Mouse (Mus musculus): Measurements from ENCODE around the gene Eefsec. TPM values are rescaled to one million over a fixed set of nuclear protein-coding genes. Genes with fewer than 3 reads are reported as not detected.
A peak's percentile ranks its signal among the peaks of the same experiment; 100 is the strongest.

Eefsec gene
- polyA plus RNA-seq, 1 experiment from 2014 or later, result 49.5 TPM

- H3K9me3 ChIP-seq (ENCODE audit: control insufficient read depth, low read depth, low read length), result no peaks in the 10 kb centered on the region
- no peaks in the 10 kb centered on the region for H3K27me3 ChIP-seq (ENCODE audit: control insufficient read depth, insufficient read depth, low read length)
- H3K36me3 ChIP-seq (ENCODE audit: control insufficient read depth, insufficient read depth, low read length), result no peaks in the 10 kb centered on the region
- H3K4me2 ChIP-seq (replicated peaks; ENCODE audit: low read depth, low read length), result no peak overlapping the region
- ATAC-seq (ENCODE audit: insufficient number of reproducible peaks, insufficient read depth, low FRiP score, low read depth), result no peak
- no peak overlapping the region for H3K4me3 ChIP-seq (ENCODE audit: low read depth, low read length)
- H3K4me1 ChIP-seq (ENCODE audit: control insufficient read depth, insufficient read depth, low read length), result peaks cover 14% of the 10 kb centered on the region
- H3K27ac ChIP-seq (ENCODE audit: low read length), result 0 out of 2 replicates have a peak overlapping the region, but pooled peaks have one; percentile 39
- no peak overlapping the region for H3K9ac ChIP-seq (replicated peaks; ENCODE audit: low read depth, low read length)
- 51% methylated on average over 8 of the region's 8 CpGs for WGBS
These were observed 76.3 kb downstream of the Eefsec start for GRCm38 (mm10) chr6:88369851-88370635.

- Histone ChIP-seq H3K4me2 (replicated peaks; ENCODE audit: low read depth, low read length) (no peak overlapping the region), H3K27me3 (ENCODE audit: control insufficient read depth, insufficient read depth, low read length) (no peaks in the 10 kb centered on the region), H3K4me3 (ENCODE audit: low read depth, low read length) (no peak overlapping the region), H3K27ac (ENCODE audit: low read length) (no peak overlapping the region), H3K9me3 (ENCODE audit: control insufficient read depth, low read depth, low read length) (no peaks in the 10 kb centered on the region), H3K36me3 (ENCODE audit: control insufficient read depth, insufficient read depth, low read length) (no peaks in the 10 kb centered on the region), H3K4me1 (ENCODE audit: control insufficient read depth, insufficient read depth, low read length) (0 out of 2 replicates have a peak, but pooled peaks cover 3% of the 10 kb centered on the region), H3K9ac (replicated peaks; ENCODE audit: low read depth, low read length) (no peak overlapping the region)
- WGBS, result 61% methylated on average over 1 of the region's 1 CpGs
- ATAC-seq (ENCODE audit: insufficient number of reproducible peaks, insufficient read depth, low FRiP score, low read depth), result no peak
These were observed 82.8 kb downstream of the Eefsec start for GRCm38 (mm10) chr6:88363475-88364012.

- no peak overlapping the region for H3K4me2 ChIP-seq (replicated peaks; ENCODE audit: low read depth, low read length)
- no peak overlapping the region for H3K4me3 ChIP-seq (ENCODE audit: low read depth, low read length)
- no peaks in the 10 kb centered on the region for H3K27me3 ChIP-seq (ENCODE audit: control insufficient read depth, insufficient read depth, low read length)
- H3K9ac ChIP-seq (replicated peaks; ENCODE audit: low read depth, low read length), result no peak overlapping the region
- WGBS, result 79% methylated on average over 1 of the region's 1 CpGs
- no peak overlapping the region for H3K27ac ChIP-seq (ENCODE audit: low read length)
- 0 out of 2 replicates have a peak, but pooled peaks cover 3% of the 10 kb centered on the region for H3K4me1 ChIP-seq (ENCODE audit: control insufficient read depth, insufficient read depth, low read length)
- no peak for ATAC-seq (ENCODE audit: insufficient number of reproducible peaks, insufficient read depth, low FRiP score, low read depth)
- no peaks in the 10 kb centered on the region for H3K9me3 ChIP-seq (ENCODE audit: control insufficient read depth, low read depth, low read length)
- no peaks in the 10 kb centered on the region for H3K36me3 ChIP-seq (ENCODE audit: control insufficient read depth, insufficient read depth, low read length)
These were observed 85.2 kb downstream of the Eefsec start for GRCm38 (mm10) chr6:88361096-88361495.

- no peaks in the 10 kb centered on the region for H3K9me3 ChIP-seq (ENCODE audit: control insufficient read depth, low read depth, low read length)
- no peak for ATAC-seq (ENCODE audit: insufficient number of reproducible peaks, insufficient read depth, low FRiP score, low read depth)
- no peak overlapping the region for H3K4me2 ChIP-seq (replicated peaks; ENCODE audit: low read depth, low read length)
- no peaks in the 10 kb centered on the region for H3K36me3 ChIP-seq (ENCODE audit: control insufficient read depth, insufficient read depth, low read length)
- H3K4me1 ChIP-seq (ENCODE audit: control insufficient read depth, insufficient read depth, low read length), result no peaks in the 10 kb centered on the region
- no peak overlapping the region for H3K9ac ChIP-seq (replicated peaks; ENCODE audit: low read depth, low read length)
- no peak overlapping the region for H3K4me3 ChIP-seq (ENCODE audit: low read depth, low read length)
- H3K27me3 ChIP-seq (ENCODE audit: control insufficient read depth, insufficient read depth, low read length), result no peaks in the 10 kb centered on the region
- H3K27ac ChIP-seq (ENCODE audit: low read length), result no peak overlapping the region
These were observed 88.1 kb downstream of the Eefsec start for GRCm38 (mm10) chr6:88358210-88358609.

- no peak overlapping the region for H3K4me3 ChIP-seq (ENCODE audit: low read depth, low read length)
- no peaks in the 10 kb centered on the region for H3K27me3 ChIP-seq (ENCODE audit: control insufficient read depth, insufficient read depth, low read length)
- H3K4me2 ChIP-seq (replicated peaks; ENCODE audit: low read depth, low read length), result no peak overlapping the region
- H3K9ac ChIP-seq (replicated peaks; ENCODE audit: low read depth, low read length), result no peak overlapping the region
- no peaks in the 10 kb centered on the region for H3K36me3 ChIP-seq (ENCODE audit: control insufficient read depth, insufficient read depth, low read length)
- H3K4me1 ChIP-seq (ENCODE audit: control insufficient read depth, insufficient read depth, low read length), result no peaks in the 10 kb centered on the region
- no peak overlapping the region for H3K27ac ChIP-seq (ENCODE audit: low read length)
- WGBS, result 65% methylated on average over 3 of the region's 3 CpGs
- ATAC-seq (ENCODE audit: insufficient number of reproducible peaks, insufficient read depth, low FRiP score, low read depth), result no peak
- H3K9me3 ChIP-seq (ENCODE audit: control insufficient read depth, low read depth, low read length), result no peaks in the 10 kb centered on the region
These were observed 90.5 kb downstream of the Eefsec start for GRCm38 (mm10) chr6:88355866-88356265.

GRCm38 (mm10) chr6:88352541-88352940 is 93.8 kb downstream of the Eefsec start:
- H3K9ac ChIP-seq (replicated peaks; ENCODE audit: low read depth, low read length), result no peak overlapping the region
- no peak overlapping the region for H3K27ac ChIP-seq (ENCODE audit: low read length)
- WGBS, result 64% methylated on average over 4 of the region's 4 CpGs
- no peak overlapping the region for H3K4me2 ChIP-seq (replicated peaks; ENCODE audit: low read depth, low read length)
- no peak for ATAC-seq (ENCODE audit: insufficient number of reproducible peaks, insufficient read depth, low FRiP score, low read depth)
- no peaks in the 10 kb centered on the region for H3K4me1 ChIP-seq (ENCODE audit: control insufficient read depth, insufficient read depth, low read length)
- no peaks in the 10 kb centered on the region for H3K27me3 ChIP-seq (ENCODE audit: control insufficient read depth, insufficient read depth, low read length)
- H3K9me3 ChIP-seq (ENCODE audit: control insufficient read depth, low read depth, low read length), result no peaks in the 10 kb centered on the region
- H3K4me3 ChIP-seq (ENCODE audit: low read depth, low read length), result no peak overlapping the region
- H3K36me3 ChIP-seq (ENCODE audit: control insufficient read depth, insufficient read depth, low read length), result no peaks in the 10 kb centered on the region

- Histone ChIP-seq H3K4me1 (ENCODE audit: control insufficient read depth, insufficient read depth, low read length) (peaks cover 27% of the 10 kb centered on the region), H3K9ac (replicated peaks; ENCODE audit: low read depth, low read length) (no peak overlapping the region), H3K36me3 (ENCODE audit: control insufficient read depth, insufficient read depth, low read length) (no peaks in the 10 kb centered on the region), H3K4me3 (ENCODE audit: low read depth, low read length) (no peak overlapping the region), H3K27ac (ENCODE audit: low read length) (no peak overlapping the region), H3K4me2 (replicated peaks; ENCODE audit: low read depth, low read length) (no peak overlapping the region), H3K9me3 (ENCODE audit: control insufficient read depth, low read depth, low read length) (no peaks in the 10 kb centered on the region), H3K27me3 (ENCODE audit: control insufficient read depth, insufficient read depth, low read length) (no peaks in the 10 kb centered on the region)
- WGBS, result 91% methylated on average over 1 of the region's 1 CpGs
- ATAC-seq (ENCODE audit: insufficient number of reproducible peaks, insufficient read depth, low FRiP score, low read depth), result no peak
These were observed 99.6 kb downstream of the Eefsec start for GRCm38 (mm10) chr6:88346776-88347175.

GRCm38 (mm10) chr6:88345311-88345710 is 101.0 kb downstream of the Eefsec start:
- Histone ChIP-seq H3K27me3 (ENCODE audit: control insufficient read depth, insufficient read depth, low read length) (no peaks in the 10 kb centered on the region), H3K9ac (replicated peaks; ENCODE audit: low read depth, low read length) (no peak overlapping the region), H3K36me3 (ENCODE audit: control insufficient read depth, insufficient read depth, low read length) (no peaks in the 10 kb centered on the region; the same call in 1 of the 2 replicates), H3K4me2 (replicated peaks; ENCODE audit: low read depth, low read length) (no peak overlapping the region), H3K9me3 (ENCODE audit: control insufficient read depth, low read depth, low read length) (no peaks in the 10 kb centered on the region), H3K4me1 (ENCODE audit: control insufficient read depth, insufficient read depth, low read length) (peaks cover 29% of the 10 kb centered on the region), H3K27ac (ENCODE audit: low read length) (no peak overlapping the region), H3K4me3 (ENCODE audit: low read depth, low read length) (no peak overlapping the region)
- 90% methylated on average over 2 of the region's 2 CpGs for WGBS
- ATAC-seq (ENCODE audit: insufficient number of reproducible peaks, insufficient read depth, low FRiP score, low read depth), result no peak

Measured in stomach, embryonic 14.5 days (tissue).